Mouse (Mus musculus) spleen, adult 12 weeks (tissue): ENCODE measurements around the gene Tagln2.

Source experiments
- DNase-seq: peaks from one replicate; pipeline ENCODE4 v3.0.0; 2022; ENCODE audit warnings: low spot score

Gene Tagln2

DNA sequence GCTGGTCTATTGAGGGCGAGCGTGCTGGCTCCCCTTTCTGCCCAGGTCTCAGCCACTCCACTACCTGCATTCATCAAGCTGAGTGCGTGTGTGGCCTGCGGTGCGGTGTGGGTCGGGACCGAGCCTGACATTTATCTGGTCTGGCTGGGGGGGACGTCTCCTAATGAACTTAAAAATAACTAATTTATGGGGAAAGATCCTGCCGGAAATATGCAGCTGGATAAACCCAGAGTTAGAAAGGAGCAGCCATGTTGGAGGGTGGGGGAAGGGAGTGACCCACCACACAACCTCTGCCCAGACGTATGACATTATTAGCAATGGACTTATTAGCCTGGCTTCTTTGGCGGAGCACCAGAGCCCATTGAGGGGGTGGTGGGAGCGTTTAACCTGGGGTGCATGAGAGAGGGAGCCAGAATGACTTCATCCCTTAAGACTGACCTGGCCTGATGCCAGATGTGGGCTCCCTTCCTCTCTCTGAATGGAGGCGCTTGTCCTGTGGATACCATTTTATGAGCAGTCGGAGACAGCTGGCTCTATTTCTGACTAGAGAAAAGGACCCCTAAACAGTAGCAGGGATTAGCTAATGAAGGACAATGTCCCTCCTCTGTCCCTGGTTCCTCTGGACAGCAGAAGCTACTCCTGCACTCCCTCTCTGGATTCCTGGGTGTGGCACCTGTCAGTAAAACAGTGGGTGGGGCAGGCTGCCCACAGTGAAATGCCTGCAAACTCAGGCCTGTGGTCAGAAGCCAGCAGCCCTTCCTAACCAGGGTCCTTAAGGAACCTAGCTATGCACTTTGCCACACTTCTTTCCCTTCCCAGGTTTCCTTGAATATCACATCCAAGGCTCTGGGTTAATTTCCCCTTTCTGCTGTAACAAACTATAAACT lies 3.5 kb downstream of the Tagln2 start:
- DNase-seq, result no peak

DNA sequence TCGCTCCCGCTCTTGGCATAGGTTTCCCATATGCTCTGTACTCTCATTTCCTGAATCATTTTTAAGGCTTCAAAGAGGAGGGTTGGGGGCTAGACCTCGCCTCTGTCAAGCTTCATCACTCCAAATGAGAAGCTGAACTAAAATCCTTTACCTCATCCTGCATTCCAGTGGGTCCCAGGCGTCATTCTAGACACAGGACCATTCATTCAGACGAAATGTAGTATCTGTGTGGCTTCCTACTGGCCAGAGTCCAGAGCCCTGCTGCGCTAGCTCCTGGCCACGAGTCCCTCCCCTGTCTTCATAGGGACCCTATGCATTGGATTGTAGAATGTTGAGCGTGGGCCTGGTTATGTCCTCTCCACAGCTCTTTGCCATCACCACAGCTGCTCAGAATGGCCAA lies 4.9 kb downstream of the Tagln2 start:
- no peak for DNase-seq

DNA sequence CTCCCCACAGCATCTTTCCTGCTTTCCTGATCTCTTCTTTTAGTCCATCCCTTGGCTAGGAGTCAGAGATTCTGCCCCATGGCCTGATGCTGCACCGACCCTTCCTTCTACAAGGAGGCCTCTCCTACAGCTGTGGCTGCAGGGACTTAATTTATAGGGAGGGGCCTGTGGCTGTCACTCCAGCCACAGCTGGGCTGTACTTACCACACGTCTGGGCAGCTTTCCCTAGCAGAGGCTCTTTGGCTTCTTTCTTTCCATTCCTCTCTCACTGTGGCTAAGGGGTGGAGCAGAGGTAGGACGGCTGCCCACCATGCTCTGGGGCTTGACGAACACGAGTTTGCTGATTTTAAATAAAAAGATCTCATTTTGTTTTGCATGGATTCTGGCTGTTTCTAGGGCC lies 7.2 kb downstream of the Tagln2 start:
- DNase-seq, result no peak

DNA sequence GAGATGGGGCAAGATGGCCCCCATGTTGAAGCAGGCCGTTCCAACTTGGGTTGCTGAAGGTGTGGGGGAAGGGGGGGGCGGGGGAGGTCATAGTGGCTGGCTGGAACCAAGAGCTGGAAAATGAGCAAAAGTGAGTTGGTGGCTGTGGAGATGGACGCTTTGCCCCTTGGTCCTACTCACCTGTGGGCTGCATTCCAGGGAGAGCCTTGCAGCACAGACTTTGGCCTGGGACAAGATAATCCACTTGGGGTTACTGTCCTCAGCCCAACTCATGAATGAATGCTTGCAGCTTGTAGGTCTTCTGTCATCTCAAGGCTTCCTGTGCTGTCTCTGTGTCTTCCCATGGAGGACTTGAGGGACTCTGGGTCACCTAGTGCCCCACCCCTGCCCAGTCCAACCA lies 7.9 kb downstream of the Tagln2 start:
- no peak for DNase-seq

DNA sequence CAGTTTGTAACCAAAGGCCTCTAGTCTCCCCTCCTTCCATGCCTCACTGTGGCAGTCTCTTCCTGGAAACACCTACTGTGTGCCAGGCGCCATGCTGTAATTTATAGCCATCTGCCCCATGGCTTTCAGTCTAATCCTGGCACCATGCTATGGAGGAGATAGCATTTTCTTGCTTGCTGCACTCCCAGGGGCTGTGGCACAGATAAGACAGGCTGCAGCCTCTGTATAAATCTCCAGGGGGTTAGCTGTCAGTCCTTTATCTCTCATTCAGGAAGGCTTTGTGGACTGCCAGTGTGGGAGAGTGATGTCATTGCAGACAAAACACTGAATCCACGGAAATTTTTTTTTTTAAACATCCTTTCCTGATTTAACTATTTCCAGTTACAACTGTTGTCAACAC lies 8.3 kb downstream of the Tagln2 start:
- no peak for DNase-seq

DNA sequence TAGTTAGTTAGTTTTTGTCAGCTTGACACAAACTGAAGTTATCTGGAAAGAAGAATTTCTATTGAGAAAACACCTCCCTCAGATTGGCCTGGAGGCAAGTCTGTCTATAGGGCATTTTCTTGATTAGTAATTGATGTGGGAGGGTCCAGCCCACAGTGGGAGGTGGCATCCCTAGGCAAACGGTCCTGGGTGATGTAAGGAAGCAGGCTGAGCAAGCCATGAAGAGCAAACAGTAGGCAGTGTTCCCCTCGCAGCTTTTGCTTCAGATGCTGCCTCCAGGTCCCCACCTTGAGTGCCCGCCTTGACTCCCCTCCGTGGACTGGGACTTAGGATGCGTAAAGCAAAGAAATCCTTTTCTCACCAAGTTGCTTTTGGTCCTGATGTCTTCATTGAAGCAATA lies 9.4 kb downstream of the Tagln2 start:
- no peak for DNase-seq

DNA sequence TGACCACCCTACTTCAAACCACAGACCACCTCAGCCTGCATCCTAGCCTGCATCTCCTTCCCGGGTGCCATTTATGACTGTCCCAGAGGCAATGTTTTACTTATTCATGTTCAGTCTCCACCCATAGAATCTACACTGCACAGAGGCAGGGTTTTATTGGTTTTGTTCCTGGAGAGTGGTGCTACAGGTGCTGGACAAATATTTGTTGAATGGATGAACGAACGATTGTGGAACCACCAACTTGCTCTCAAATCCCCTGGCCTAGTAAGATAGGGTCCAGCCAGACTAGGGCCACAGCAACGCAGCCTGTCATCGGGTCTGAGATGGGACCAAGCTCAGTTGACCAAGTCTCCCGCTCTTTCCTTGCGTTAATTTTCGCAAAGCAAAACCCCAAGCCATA lies 10.1 kb downstream of the Tagln2 start:
- DNase-seq, result no peak

DNA sequence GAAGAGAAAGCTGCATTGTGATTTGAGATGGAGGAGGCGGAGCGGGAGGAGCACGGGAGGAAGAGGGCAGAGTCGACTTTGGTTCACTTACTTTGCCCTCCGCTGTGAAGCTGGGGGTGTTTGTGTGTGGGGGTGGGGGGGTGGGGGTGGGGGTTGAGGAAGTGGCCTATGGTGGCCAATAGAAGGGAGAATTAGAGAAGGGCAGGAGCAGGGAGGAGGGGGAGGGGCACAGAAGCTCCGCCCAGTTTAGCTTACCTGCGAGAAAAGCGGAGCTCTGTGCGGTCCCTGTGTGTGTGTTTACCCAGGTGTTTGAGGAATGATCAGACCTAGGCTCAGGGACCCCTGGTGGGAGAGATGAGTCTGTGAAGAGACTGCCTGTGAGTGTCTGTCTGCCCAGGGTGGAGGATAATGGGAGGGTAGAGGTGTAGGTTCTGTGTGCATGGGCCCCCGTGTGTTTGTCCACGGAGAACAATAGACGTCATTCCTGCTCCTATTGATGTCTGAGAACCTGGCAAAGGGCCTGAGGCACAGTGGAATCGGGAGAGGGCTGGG lies 10.7 kb downstream of the Tagln2 start:
- no peak for DNase-seq

DNA sequence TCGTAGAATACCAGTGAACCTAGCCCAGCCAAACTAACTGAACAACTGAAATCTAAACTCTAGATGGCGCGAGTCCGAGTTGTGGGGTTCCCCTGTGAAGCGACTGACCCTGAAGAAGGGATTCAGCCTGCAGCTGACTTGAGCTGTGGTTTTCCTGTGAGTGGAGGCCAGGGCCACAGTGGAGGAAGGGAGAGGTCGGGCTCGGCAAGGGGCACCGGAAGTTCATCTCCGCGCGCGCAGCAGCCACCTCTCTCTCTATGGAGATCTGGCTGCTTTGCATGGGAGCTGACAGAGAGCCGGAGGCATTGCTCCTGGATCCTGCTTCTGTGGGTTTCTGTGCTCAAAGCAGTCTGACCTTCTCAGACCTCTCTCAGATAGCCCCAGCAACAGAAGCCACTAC lies 13.1 kb downstream of the Tagln2 start:
- DNase-seq, result peak; percentile 39

DNA sequence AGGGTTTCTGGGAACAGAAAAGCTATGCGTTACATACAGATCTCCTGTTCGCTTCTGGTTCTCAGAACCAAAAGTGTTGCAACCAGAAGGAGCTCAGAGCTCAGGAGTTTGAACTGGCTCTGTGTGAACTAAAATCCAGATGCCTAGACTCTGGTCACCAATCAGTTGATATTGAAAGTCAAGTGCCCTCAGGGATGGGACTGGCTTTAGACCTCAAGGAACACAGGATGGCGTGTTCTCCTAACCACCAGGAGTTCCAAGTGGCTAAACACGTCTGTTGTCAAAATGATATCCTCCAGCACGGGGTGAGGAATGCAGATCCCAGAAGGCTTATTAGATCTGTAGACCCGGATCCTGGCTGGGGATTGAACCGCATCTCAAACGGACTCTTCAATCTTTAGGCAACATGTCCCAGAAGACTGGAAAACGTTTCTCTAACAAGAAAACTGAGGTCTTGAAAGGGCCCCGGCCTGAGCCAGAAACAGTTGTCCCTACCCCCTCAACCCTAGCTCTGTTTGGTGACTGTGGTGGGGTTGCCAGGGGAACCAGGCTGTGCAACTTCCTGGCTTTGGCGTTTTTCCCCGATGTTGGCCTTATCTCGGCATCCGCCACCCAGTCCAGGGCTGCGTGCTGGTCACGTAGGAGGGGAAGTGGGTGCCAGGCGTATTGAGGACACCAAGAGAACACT lies 13.8 kb downstream of the Tagln2 start:
- peak; percentile 53 for DNase-seq

DNA sequence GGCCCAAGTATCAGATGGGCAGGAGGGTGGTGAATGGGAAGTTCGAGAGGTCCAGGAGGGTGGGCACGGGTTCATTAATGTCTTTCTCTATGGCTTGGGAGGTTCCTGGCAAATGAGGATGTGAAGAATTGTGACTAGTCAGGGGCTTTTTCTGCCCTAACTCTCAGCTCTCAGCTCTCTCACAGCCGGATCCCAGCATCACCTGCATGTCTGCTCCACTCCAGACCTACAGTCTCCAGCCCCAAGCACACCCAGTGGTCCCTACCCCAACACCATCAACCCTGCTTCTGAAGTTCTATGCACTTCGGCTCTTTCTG lies 14.3 kb downstream of the Tagln2 start:
- DNase-seq, result no peak

DNA sequence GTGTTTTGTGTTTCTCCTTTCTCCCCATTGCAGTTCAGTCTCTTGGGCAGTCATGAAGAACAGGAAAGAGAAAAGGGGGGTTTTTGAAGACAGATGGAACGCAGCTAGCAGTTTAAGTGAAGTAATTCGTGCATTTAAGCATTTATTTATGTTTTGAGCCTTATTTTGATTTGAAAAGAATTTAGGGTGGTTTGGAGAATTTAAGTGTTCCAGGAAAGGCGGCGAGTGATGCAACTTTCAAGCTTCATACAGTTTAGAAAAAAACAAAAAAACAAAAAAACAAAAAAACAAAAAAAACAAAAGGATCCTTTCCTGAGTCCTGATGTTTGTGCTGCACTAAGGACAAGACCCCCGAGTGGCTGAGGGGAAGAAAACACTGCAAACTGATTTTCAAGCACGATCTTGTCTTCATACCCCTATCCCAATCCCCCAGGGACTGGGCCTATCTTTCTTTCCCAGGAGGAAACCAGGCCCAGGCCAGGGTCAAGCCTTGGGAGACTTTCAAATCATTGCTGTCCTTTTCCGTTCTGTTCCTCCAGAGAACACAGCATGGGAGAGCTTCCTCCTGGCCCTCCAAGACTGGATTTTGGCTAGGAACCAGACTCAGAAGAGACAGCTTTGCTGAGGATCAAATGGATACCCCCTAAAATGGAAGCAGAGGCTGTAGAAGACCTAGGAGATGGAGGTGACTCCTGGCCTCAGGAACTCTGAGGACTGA lies 14.9 kb downstream of the Tagln2 start:
- DNase-seq, result no peak

DNA sequence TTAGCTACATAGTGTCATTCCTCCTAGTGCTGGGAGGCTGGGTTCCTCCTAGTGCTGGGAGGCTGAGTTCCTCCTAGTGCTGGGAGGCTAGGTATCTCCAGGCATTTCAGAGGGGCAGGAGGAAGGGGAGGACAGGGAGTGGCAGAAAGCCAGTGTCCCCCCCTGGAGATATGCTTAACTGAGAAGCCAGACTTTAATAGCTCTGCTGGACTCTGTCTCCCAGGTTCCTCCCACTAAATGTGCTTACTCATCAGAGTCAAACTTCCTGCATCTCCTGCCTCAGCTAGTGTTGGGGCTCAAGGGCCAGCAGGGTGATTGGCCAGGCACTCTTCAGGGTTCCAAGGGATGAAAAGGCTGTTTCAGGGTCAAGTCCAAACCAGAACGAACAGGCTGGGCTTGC lies 15.5 kb downstream of the Tagln2 start:
- no peak for DNase-seq

DNA sequence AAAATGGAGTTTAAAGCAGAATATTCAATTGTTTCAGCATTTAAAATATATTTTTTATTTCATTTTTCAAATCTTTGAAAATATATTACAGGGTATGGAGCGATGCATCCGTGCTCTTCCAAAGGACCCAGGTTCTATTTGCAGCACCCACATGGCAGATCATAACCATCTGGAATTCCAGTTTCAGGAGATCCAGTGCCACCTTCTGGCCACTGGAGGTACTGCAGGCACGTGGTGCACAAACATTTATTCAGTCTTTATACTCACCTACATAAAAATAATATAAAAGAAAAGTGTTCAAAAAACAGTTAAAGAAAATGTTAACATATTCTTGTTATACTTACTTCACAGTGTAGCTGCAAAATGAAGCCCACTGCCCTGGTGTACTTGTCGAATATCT lies 18.2 kb downstream of the Tagln2 start:
- no peak for DNase-seq

DNA sequence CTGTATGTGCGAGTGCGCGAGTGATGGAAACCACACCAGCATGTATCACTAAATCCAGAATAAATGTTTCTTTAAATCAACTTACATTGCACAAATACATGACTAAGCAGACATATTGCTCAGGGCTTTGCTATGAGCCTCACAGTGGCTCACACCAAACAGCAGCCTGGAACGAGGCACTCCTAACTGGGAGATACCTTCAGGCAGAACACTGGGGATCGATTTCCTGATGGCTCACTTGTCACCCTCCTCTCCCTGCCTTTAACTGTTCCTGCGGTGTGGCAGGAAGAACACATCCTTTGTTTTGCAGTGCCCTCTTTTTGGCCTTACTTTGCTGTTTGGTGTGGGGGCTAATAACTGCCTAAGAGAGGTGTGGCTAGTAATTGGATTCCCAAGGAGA lies 19.8 kb downstream of the Tagln2 start:
- no peak for DNase-seq

DNA sequence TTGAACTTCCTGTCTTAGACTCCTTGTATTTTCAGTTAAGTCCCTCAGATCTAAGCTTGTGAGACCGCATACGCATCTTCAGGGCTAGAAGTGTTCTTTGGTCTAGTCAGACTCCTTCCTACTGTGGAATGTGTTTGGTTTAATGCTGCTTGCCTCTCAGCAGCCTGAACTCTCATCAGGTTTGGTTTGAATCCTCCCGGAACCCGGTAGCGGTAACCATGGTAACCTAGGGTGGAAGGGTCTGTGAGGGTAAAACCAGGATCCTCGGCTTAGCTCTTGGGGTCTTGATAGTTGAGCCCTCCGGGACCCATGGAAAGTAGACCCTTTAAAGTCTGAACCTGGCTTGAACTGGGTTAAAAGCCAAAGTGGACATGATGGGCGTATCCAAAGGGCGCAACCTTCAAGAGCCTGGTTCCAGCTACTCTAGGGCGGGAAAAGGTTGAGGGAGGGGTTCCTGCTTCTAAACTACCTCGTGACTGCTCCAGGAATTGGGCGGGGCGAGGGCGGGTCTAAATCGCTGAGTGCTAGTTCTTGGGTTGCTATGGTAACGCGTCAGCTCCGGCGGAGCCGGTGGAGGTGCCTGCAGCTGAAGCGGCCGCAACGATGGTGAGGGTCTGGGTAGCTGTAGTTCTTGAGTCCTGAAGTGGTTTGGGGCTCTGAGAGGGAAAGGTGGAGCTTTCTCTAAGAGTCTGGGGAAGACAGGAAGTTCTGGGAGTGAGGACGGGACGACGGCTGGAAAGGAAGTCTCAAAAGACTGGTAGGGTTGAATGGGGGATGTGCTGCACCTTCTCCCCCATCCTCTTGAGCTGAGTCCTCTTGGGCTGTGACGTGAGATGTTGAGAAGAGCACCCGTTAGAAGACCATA lies 21.0 kb downstream of the Tagln2 start, which contains the start of gene Cfap45:
Gene Cfap45, plus strand, starts transcription at position 226 of the 865 bp plus-strand sequence.
- DNase-seq, result peak; percentile 42

DNA sequence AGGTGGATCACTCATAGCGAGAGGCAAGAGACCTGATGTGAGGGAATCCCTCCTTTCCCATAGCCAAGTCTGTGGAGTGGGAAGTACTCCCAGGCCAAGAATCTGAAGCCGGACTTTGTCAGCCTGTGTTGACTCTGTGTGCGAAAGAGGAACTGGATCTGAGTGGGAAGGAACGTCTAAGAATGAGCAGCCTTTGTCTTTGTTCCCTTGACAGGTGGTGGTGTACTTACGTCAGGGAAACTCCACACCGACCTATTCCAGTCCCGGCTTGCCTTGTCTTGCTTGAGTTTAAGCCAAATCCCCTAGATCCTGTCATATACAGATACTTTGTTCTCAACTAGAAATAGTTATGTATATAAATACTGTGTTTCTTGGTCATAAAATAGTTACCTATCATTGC lies 22.7 kb downstream of the Tagln2 start:
- DNase-seq, result no peak

DNA sequence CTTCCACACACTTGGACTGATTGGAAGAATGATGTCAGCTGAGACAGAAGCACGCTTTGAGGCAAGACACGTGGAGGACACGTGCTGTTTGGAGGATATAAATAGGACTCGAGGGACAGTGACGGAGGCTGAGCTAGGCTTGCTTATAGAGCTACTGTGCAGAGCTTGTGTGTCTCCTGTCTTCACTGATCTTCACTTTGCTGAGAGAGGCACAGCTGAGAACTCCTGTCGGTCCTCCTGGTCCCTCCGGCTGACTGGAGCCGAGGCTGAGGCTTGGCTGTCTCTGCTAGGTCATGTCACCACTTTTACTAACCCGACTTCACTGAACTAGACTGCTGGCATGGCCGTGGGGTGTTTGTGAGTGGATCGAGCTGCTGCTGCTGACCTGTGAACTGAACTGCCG lies 23.9 kb downstream of the Tagln2 start:
- DNase-seq, result no peak

DNA sequence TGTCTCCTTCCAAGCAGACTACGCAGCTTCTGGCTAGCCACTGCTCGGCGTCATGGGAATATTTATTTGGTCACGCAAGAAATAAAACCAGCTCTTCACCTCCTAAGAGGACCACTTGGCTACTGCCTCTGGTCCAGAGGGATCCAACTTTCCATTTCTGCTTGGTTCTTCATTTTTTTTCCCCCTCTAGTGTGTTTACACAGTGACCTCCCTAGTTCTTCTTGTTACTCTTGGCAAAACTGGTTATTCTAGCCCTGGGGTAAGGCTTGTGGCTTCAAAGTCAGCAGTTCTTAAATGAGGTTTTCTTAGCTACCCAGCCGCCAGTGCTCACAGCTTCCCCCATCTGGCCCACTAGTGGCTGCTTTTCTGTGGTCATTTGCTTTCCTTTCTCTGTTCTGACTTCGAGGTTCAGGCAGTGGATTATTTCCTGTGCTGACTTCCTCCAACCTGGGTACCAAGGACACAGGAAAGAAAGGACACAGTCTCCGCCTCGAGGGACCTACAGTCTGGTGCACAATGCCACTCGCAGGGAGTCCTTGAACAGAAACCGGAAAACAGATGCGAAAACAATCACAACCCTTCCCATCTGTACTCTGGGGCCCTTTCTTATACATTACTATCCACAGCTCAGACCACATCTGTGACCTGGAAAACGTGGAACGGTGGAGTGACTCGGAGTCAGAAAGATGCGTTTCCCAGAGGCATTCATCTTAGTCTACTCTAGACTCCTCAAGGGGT lies 25.3 kb downstream of the Tagln2 start:
- DNase-seq, result peak; percentile 12

DNA sequence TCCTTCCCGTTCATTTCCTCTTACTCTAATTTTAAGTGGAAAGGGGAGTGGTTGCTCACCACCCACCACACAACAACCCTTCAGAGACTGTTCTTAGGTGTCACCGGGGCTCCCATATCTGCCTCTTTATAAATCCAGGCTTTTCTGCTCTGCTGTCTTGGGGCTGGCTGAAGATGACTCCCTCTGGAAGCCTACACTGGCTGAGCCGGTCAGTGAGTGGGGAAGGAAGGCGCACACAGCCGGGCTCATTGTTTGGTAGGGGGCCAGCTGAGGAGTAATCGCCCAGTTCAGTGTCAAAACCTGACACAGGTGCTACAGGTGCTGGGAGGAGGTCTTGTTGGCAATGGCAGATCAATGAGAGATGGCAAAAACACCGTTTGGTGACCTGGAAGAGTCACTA lies 26.1 kb downstream of the Tagln2 start:
- no peak for DNase-seq
